Mouse (Mus musculus): ENCODE data around the gene Metrn. TPM values are rescaled to one million over a fixed set of nuclear protein-coding genes. Genes with fewer than 3 reads are reported as not detected.

Gene Metrn
- 1.8 and 3.2 TPM in 2 replicates for polyA plus RNA-seq (2012; ENCODE audit: insufficient read depth, insufficient read length, missing spikeins)

GRCm38 (mm10) chr17:25796951-25797369 is at the start of gene Metrn:
Gene Metrn, minus strand, starts transcription at chr17:25797136.
- Histone ChIP-seq H3K4me1 (ENCODE audit: control insufficient read depth, insufficient read depth, insufficient read length, low read length) (peaks cover 7% of the 10 kb centered on the region), H3K27ac (replicated peaks; ENCODE audit: low read depth, low read length) (no peak within 1 kb of the TSS), H3K4me3 (ENCODE audit: insufficient read depth, low read depth, low read length) (peak within 1 kb of the TSS; percentile 75)

- H3K4me3 ChIP-seq (ENCODE audit: insufficient read depth, low read depth, low read length) = peak within 1 kb of the TSS; percentile 83
- H3K27ac ChIP-seq (replicated peaks; ENCODE audit: low read depth, low read length) = peak within 1 kb of the TSS; percentile 70
- H3K4me1 ChIP-seq (ENCODE audit: control insufficient read depth, insufficient read depth, insufficient read length, low read length) = peaks cover 7% of the 10 kb centered on the region
Measured at GRCm38 (mm10) chr17:25844396-25844901, 47.5 kb upstream of the Metrn start, which contains the start of gene Rhot2. Gene Rhot2, minus strand, starts transcription at chr17:25844851.

GRCm38 (mm10) chr17:25843636-25844395 is 46.9 kb upstream of the Metrn start:
- peak overlapping the region; percentile 83 for H3K4me3 ChIP-seq (ENCODE audit: insufficient read depth, low read depth, low read length)
- peaks cover 7% of the 10 kb centered on the region for H3K4me1 ChIP-seq (ENCODE audit: control insufficient read depth, insufficient read depth, insufficient read length, low read length)
- H3K27ac ChIP-seq (replicated peaks; ENCODE audit: low read depth, low read length) = peak overlapping the region; percentile 70

GRCm38 (mm10) chr17:25843122-25843521 is 46.2 kb upstream of the Metrn start:
- Histone ChIP-seq H3K4me1 (ENCODE audit: control insufficient read depth, insufficient read depth, insufficient read length, low read length) (peaks cover 7% of the 10 kb centered on the region), H3K4me3 (ENCODE audit: insufficient read depth, low read depth, low read length) (peak overlapping the region; percentile 83), H3K27ac (replicated peaks; ENCODE audit: low read depth, low read length) (peak overlapping the region; percentile 70; the same call in 1 of the 2 replicates)

GRCm38 (mm10) chr17:25842509-25842908 is 45.6 kb upstream of the Metrn start:
- Histone ChIP-seq H3K27ac (replicated peaks; ENCODE audit: low read depth, low read length) (no peak overlapping the region), H3K4me3 (ENCODE audit: insufficient read depth, low read depth, low read length) (no peak overlapping the region), H3K4me1 (ENCODE audit: control insufficient read depth, insufficient read depth, insufficient read length, low read length) (peaks cover 7% of the 10 kb centered on the region)

- no peak within 1 kb of the TSS for H3K27ac ChIP-seq (replicated peaks; ENCODE audit: low read depth, low read length)
- H3K4me3 ChIP-seq (ENCODE audit: insufficient read depth, low read depth, low read length) = no peak within 1 kb of the TSS
- H3K4me1 ChIP-seq (ENCODE audit: control insufficient read depth, insufficient read depth, insufficient read length, low read length) = peaks cover 8% of the 10 kb centered on the region
Measured at GRCm38 (mm10) chr17:25841117-25841880, 44.4 kb upstream of the Metrn start, which contains the start of gene Gm20683. Gene Gm20683, minus strand, starts transcription at chr17:25841763.

GRCm38 (mm10) chr17:25840519-25840918 is 43.6 kb upstream of the Metrn start:
- H3K4me1 ChIP-seq (ENCODE audit: control insufficient read depth, insufficient read depth, insufficient read length, low read length) = peaks cover 16% of the 10 kb centered on the region
- no peak overlapping the region for H3K4me3 ChIP-seq (ENCODE audit: insufficient read depth, low read depth, low read length)
- no peak overlapping the region for H3K27ac ChIP-seq (replicated peaks; ENCODE audit: low read depth, low read length)

GRCm38 (mm10) chr17:25839455-25840235 is 42.7 kb upstream of the Metrn start:
- H3K4me1 ChIP-seq (ENCODE audit: control insufficient read depth, insufficient read depth, insufficient read length, low read length) = peaks cover 23% of the 10 kb centered on the region
- H3K4me3 ChIP-seq (ENCODE audit: insufficient read depth, low read depth, low read length) = no peak overlapping the region
- H3K27ac ChIP-seq (replicated peaks; ENCODE audit: low read depth, low read length) = no peak overlapping the region

GRCm38 (mm10) chr17:25838904-25839303 is 42.0 kb upstream of the Metrn start:
- H3K4me3 ChIP-seq (ENCODE audit: insufficient read depth, low read depth, low read length) = no peak overlapping the region
- H3K27ac ChIP-seq (replicated peaks; ENCODE audit: low read depth, low read length) = no peak overlapping the region
- peaks cover 24% of the 10 kb centered on the region for H3K4me1 ChIP-seq (ENCODE audit: control insufficient read depth, insufficient read depth, insufficient read length, low read length)

- H3K4me3 ChIP-seq (ENCODE audit: insufficient read depth, low read depth, low read length) = no peak overlapping the region
- no peak overlapping the region for H3K27ac ChIP-seq (replicated peaks; ENCODE audit: low read depth, low read length)
- peaks cover 17% of the 10 kb centered on the region for H3K4me1 ChIP-seq (ENCODE audit: control insufficient read depth, insufficient read depth, insufficient read length, low read length)
Measured at GRCm38 (mm10) chr17:25837533-25837932, 40.6 kb upstream of the Metrn start.

GRCm38 (mm10) chr17:25837076-25837410 is 40.1 kb upstream of the Metrn start, which contains the start of gene Rhbdl1:
Gene Rhbdl1, minus strand, starts transcription at chr17:25837295.
- Histone ChIP-seq H3K27ac (replicated peaks; ENCODE audit: low read depth, low read length) (peak within 1 kb of the TSS; percentile 50), H3K4me3 (ENCODE audit: insufficient read depth, low read depth, low read length) (peak within 1 kb of the TSS; percentile 44), H3K4me1 (ENCODE audit: control insufficient read depth, insufficient read depth, insufficient read length, low read length) (peaks cover 18% of the 10 kb centered on the region)

- H3K4me3 ChIP-seq (ENCODE audit: insufficient read depth, low read depth, low read length) = peak overlapping the region; percentile 44
- peaks cover 23% of the 10 kb centered on the region for H3K4me1 ChIP-seq (ENCODE audit: control insufficient read depth, insufficient read depth, insufficient read length, low read length)
- H3K27ac ChIP-seq (replicated peaks; ENCODE audit: low read depth, low read length) = peak overlapping the region; percentile 50
Measured at GRCm38 (mm10) chr17:25836397-25837075, 39.6 kb upstream of the Metrn start.

- Histone ChIP-seq H3K4me1 (ENCODE audit: control insufficient read depth, insufficient read depth, insufficient read length, low read length) (peaks cover 25% of the 10 kb centered on the region), H3K4me3 (ENCODE audit: insufficient read depth, low read depth, low read length) (peak overlapping the region; percentile 44), H3K27ac (replicated peaks; ENCODE audit: low read depth, low read length) (peak overlapping the region; percentile 50; the same call in 1 of the 2 replicates)
Measured at GRCm38 (mm10) chr17:25835816-25836215, 38.9 kb upstream of the Metrn start.

GRCm38 (mm10) chr17:25835301-25835700 is 38.4 kb upstream of the Metrn start:
- Histone ChIP-seq H3K27ac (replicated peaks; ENCODE audit: low read depth, low read length) (no peak overlapping the region), H3K4me3 (ENCODE audit: insufficient read depth, low read depth, low read length) (peak overlapping the region; percentile 76; the same call in 1 of the 2 replicates), H3K4me1 (ENCODE audit: control insufficient read depth, insufficient read depth, insufficient read length, low read length) (peaks cover 25% of the 10 kb centered on the region)
